7 mouse cellular contexts compared by ENCODE assay signal in the genomic region with DNA sequence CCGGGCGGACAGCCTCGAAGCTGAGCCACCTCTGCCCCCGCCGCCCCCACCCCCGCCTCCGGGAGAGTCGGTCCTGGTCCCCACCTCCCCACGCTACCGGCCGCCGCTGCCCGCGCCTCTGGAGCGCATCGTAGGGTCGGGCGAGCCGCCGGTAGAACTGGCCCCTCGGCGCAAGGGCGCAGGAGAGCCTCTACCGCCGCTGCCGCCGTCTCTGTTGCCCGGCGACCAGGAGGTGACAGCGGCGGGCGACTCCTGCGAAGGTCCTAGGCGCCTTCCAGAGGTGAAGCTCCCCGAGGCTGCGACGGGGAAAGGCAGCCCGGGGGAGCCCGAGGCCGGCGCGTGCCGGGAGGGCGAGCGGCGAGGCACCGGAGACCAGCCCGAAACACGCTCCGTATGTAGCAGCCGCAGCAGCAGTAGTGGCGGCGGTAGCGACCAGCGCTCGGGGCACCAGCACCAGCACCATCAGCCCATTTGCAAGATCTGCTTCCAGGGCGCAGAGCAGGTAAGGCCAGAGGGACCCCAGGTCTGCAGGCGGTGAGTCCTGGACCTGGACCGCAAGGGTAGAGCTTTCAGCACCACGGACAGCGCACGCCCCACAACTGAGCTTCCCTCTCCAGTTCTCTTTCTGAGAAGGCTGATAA. TPM values are rescaled to one million over a fixed set of nuclear protein-coding genes. Genes with fewer than 3 reads are reported as not detected.
DNase-seq lines count a peak whose midpoint lies in the region; ATAC-seq and TF ChIP-seq lines count a peak whose summit lies in the region.

No protein-coding gene starts in this region.

- peak; percentile 76 for DNase-seq in Muller cell, postnatal 12 days (ENCODE audit: inconsistent ontology term)
- DNase-seq in brain, embryonic 14.5 days (ENCODE audit: low read depth) = peak; percentile 76
- peak; percentile 80 for DNase-seq in hindbrain, embryonic 10.5 days (ENCODE audit: low spot score)
- DNase-seq in layer of hippocampus, postnatal 10 days (ENCODE audit: low spot score in 2 of 2) = peak; percentile 52 to 64
- DNase-seq in lung, postnatal 10 days = peak; percentile 69
- DNase-seq in right cerebral cortex, postnatal 10 days (ENCODE audit: low spot score in 2 of 2) = peak; percentile 48 to 52

- TF ChIP-seq POLR2A in brain, embryonic 14.5 days (IDR thresholded peaks at IDR 0.05; ENCODE audit: borderline replicate concordance, extremely low read depth, insufficient read depth, insufficient read length, poor library complexity, severe bottlenecking) = no peak

- 0 out of 2 replicates have a peak, but pooled peaks cover 8% of the 10 kb centered on the region for H3K4me1 ChIP-seq in forebrain, embryonic 13.5 days
- H3K4me1 ChIP-seq in hindbrain, embryonic 10.5 days (replicated peaks) = peaks cover 21% of the 10 kb centered on the region; the same call in 1 of the 2 replicates

- H3K27ac ChIP-seq in forebrain, embryonic 13.5 days = peak overlapping the region; percentile 86
- H3K27ac ChIP-seq in hindbrain, embryonic 10.5 days = peak overlapping the region; percentile 76

- H3K9ac ChIP-seq in forebrain, embryonic 13.5 days = peak overlapping the region; percentile 76

- peak overlapping the region; percentile 68 for H3K4me3 ChIP-seq in forebrain, embryonic 13.5 days
- peak overlapping the region; percentile 77 for H3K4me3 ChIP-seq in hindbrain, embryonic 10.5 days

- no peak for TF ChIP-seq CTCF in brain, embryonic 14.5 days (IDR thresholded peaks at IDR 0.05; ENCODE audit: borderline replicate concordance, extremely low read depth, insufficient read depth, insufficient read length)

- peak overlapping the region; percentile 88 for H3K4me2 ChIP-seq in forebrain, embryonic 13.5 days

- peaks cover 10% of the 10 kb centered on the region; the same call in 1 of the 2 replicates for H3K27me3 ChIP-seq in forebrain, embryonic 13.5 days
- H3K27me3 ChIP-seq in hindbrain, embryonic 10.5 days (ENCODE audit: insufficient read depth, poor library complexity, severe bottlenecking) = peaks cover 19% of the 10 kb centered on the region

- H3K36me3 ChIP-seq in forebrain, embryonic 13.5 days (ENCODE audit: poor library complexity, severe bottlenecking) = no peaks in the 10 kb centered on the region
- H3K36me3 ChIP-seq in hindbrain, embryonic 10.5 days = no peaks in the 10 kb centered on the region

- ATAC-seq in forebrain, embryonic 13.5 days = peak; percentile 50

- H3K9me3 ChIP-seq in forebrain, embryonic 13.5 days (replicated peaks) = no peaks in the 10 kb centered on the region
- H3K9me3 ChIP-seq in hindbrain, embryonic 10.5 days = no peaks in the 10 kb centered on the region

- WGBS in forebrain, embryonic 13.5 days = under 1% methylated on average over 62 of the region's 62 CpGs
- under 1% methylated on average over 62 of the region's 62 CpGs for WGBS in hindbrain, embryonic 10.5 days

RNA-seq across cellular contexts. Expression of a gene that starts 0.6 kb away (rescaled TPM):
- polyA plus RNA-seq in brain, embryonic 14.5 days (2012; rRNA removed) = 6.4 and 10.5 TPM in 2 replicates
- polyA plus RNA-seq in forebrain, embryonic 13.5 days (2015; fragmentation: Nextera tagmentation; extraction: Ambion mirVana) = 2.3 and 3.1 TPM in 2 replicates
- polyA plus RNA-seq in hindbrain, embryonic 10.5 days (2016; fragmentation: Nextera tagmentation; extraction: Ambion mirVana) = 1.4 and 2.2 TPM in 2 replicates
- 10 to 100 TPM in 1 of 2 experiments, 1 to 10 TPM in 1; 9.4 to 11.9 TPM for total RNA-seq in layer of hippocampus, postnatal 10 days (2021)

Comparison
In these comparisons a context has a peak if more than half of its experiments do, and no peak if none do; other contexts are left out.
1. Peak in every context shown above with its lines: DNase-seq, ATAC-seq, H3K4me3 ChIP-seq and H3K27ac ChIP-seq.